Comparison of ENCODE assay signal across 8 mouse cellular contexts in genomic region chr7:67758858-67759628, GRCm38 (mm10). TPM values are rescaled to one million over a fixed set of nuclear protein-coding genes. Genes with fewer than 3 reads are reported as not detected.
DNase-seq lines count a peak whose midpoint lies in the region; ATAC-seq and TF ChIP-seq lines count a peak whose summit lies in the region.

No protein-coding gene starts in this region.

- 3% methylated on average over 84 of the region's 92 CpGs for WGBS in spleen, adult 2 months
- under 1% methylated on average over 92 of the region's 92 CpGs for WGBS in liver, embryonic 11.5 days

- no peak overlapping the region for H3K9ac ChIP-seq in liver, embryonic 11.5 days (ENCODE audit: low read depth, low read length)

- H3K4me3 ChIP-seq in spleen, adult 2 months (ENCODE audit: extremely low read depth, insufficient read depth, insufficient read length) = peak overlapping the region; percentile 53; the same call in 1 of the 2 replicates
- H3K4me3 ChIP-seq in liver, embryonic 11.5 days (ENCODE audit: low read depth, low read length) = peak overlapping the region; percentile 55

- no peaks in the 10 kb centered on the region for H3K36me3 ChIP-seq in spleen, adult 2 months (ENCODE audit: control insufficient read depth, insufficient read depth, low read length)
- H3K36me3 ChIP-seq in liver, embryonic 11.5 days (ENCODE audit: control insufficient read depth, insufficient read depth, low read length) = no peaks in the 10 kb centered on the region

- H3K4me1 ChIP-seq in spleen, adult 2 months (ENCODE audit: control insufficient read depth, insufficient read depth, insufficient read length) = peaks cover 7% of the 10 kb centered on the region
- no peaks in the 10 kb centered on the region; the same call in none of the 2 replicates for H3K4me1 ChIP-seq in liver, embryonic 11.5 days (replicated peaks; ENCODE audit: control insufficient read depth, insufficient read depth, low read length)

- peak overlapping the region; percentile 95 for H3K4me2 ChIP-seq in liver, embryonic 11.5 days

- TF ChIP-seq POLR2A in spleen, adult 2 months (IDR thresholded peaks at IDR 0.05; ENCODE audit: low read depth, low read length) = no peak

- no peak for DNase-seq in spleen, adult 2 months (ENCODE audit: low read depth in 1 of 2, low spot score in 2 of 2)
- DNase-seq in spleen, adult 18-20 months = no peak
- DNase-seq in gastrocnemius, postnatal 36 days = peak; percentile 53 to 70
- DNase-seq in kidney, postnatal 14 days = peak; percentile 58
- peak; percentile 58 for DNase-seq in liver, embryonic 11.5 days (ENCODE audit: low spot score)
- DNase-seq in naive thymus-derived CD4-positive, alpha-beta T cell, adult 2 months (ENCODE audit: low read depth) = peak; percentile 15
- peak; percentile 23 for DNase-seq in thymus, postnatal 14 days

- H3K9me3 ChIP-seq in liver, embryonic 11.5 days (ENCODE audit: control insufficient read depth, low read length) = no peaks in the 10 kb centered on the region

- ATAC-seq in common myeloid progenitor, adult 5-6 weeks (replicated peaks; ENCODE audit: low read depth, poor library complexity, severe bottlenecking) = peak; percentile 54
- peak; percentile 65 for ATAC-seq in liver, embryonic 11.5 days (replicated peaks; ENCODE audit: low FRiP score)

- H3K27ac ChIP-seq in spleen, adult 2 months (ENCODE audit: insufficient read depth, low read length) = no peak overlapping the region
- H3K27ac ChIP-seq in liver, embryonic 11.5 days (ENCODE audit: low read depth, low read length) = no peak overlapping the region

- peaks cover 4% of the 10 kb centered on the region; the same call in 1 of the 2 replicates for H3K27me3 ChIP-seq in spleen, adult 2 months (ENCODE audit: control insufficient read depth, insufficient read depth, low read length)
- peaks cover 37% of the 10 kb centered on the region for H3K27me3 ChIP-seq in liver, embryonic 11.5 days (replicated peaks; ENCODE audit: control insufficient read depth, insufficient read depth, low read length)

- intact Hi-C loops in gastrocnemius, postnatal 36 days (cut with DNase I) = loop anchor here (1.0 to 5.0 kb wide), 3 partner anchors 18 to 87 kb away; no protein-coding TSS in a partner anchor

- TF ChIP-seq CTCF in spleen, adult 2 months (IDR thresholded peaks at IDR 0.05; ENCODE audit: extremely low read depth, insufficient read depth, insufficient read length, insufficient replicate concordance) = no peak

RNA-seq across cellular contexts. Expression of gene Synm, which starts 0.5 kb away (rescaled TPM):
- polyA plus RNA-seq in spleen, adult 2 months (2012; rRNA removed) = 1.3 and 1.6 TPM in 2 replicates
- 0.44 and 1.3 TPM in 2 replicates for total RNA-seq in common myeloid progenitor, adult 5-6 weeks (2017)
- total RNA-seq in gastrocnemius, postnatal 36 days (2021) = 100 to 1,000 TPM; 254 to 276 TPM
- polyA plus RNA-seq in liver, embryonic 11.5 days (2014; fragmentation: Nextera tagmentation; extraction: Ambion mirVana) = 0.14 and 0.23 TPM in 2 replicates

Comparison
In these comparisons a context has a peak if more than half of its experiments do, and no peak if none do; other contexts are left out.
1. DNase-seq: peak in gastrocnemius, postnatal 36 days (2 of 2), kidney, postnatal 14 days (single experiment), liver, embryonic 11.5 days (single experiment), naive thymus-derived CD4-positive, alpha-beta T cell, adult 2 months (single experiment) and thymus, postnatal 14 days (single experiment); none in spleen, adult 2 months (0 of 2) and spleen, adult 18-20 months (0 of 2).
2. RNA of gene Synm, which starts 0.5 kb away (total RNA-seq): 254 to 276 TPM in gastrocnemius, postnatal 36 days; 0.44 to 1.3 TPM in common myeloid progenitor, adult 5-6 weeks; every median in the first group is over 100 times any median in the second.